Mouse (Mus musculus) limb, embryonic 14.5 days (tissue): Measurements from ENCODE around the gene Clns1a. TPM values are rescaled to one million over a fixed set of nuclear protein-coding genes. Genes with fewer than 3 reads are reported as not detected.

Experiments
- ATAC-seq: fragments of 200-750 bp; cut with Nextera tagmentation; 2 replicates; pipeline ENCODE4 v1.8.0; 2017; ENCODE audit warnings: low read depth, moderate number of reproducible peaks, moderate TSS enrichment; ENCODE audit not compliant: low FRiP score
- DNase-seq: peaks from one replicate; pipeline ENCODE4 v3.0.0-alpha.2; 2015; ENCODE audit warnings: low spot score
- H3K27ac ChIP-seq: fragments of 300-500 bp; sonication (generic); replicated peaks from 2 replicates; pipeline ENCODE4 v1.5.1; 2014; ENCODE audit warnings: low read depth, mild to moderate bottlenecking, low read length, moderate library complexity, mixed read lengths
- H3K27me3 ChIP-seq: fragments of 300-500 bp; sonication (generic); 2 replicates; pipeline ENCODE4 v1.6.1; 2014; ENCODE audit warnings: low read length, mixed read lengths; ENCODE audit not compliant: control insufficient read depth, insufficient read depth
- H3K36me3 ChIP-seq: fragments of 300-500 bp; sonication (generic); 2 replicates; pipeline ENCODE4 v1.6.1; 2014; ENCODE audit warnings: mild to moderate bottlenecking, low read length, moderate library complexity, mixed read lengths; ENCODE audit not compliant: control insufficient read depth, insufficient read depth
- H3K4me1 ChIP-seq: fragments of 300-500 bp; sonication (generic); 2 replicates; pipeline ENCODE4 v1.6.1; 2014; ENCODE audit warnings: antibody characterized with exemption, low read length, mixed read lengths; ENCODE audit not compliant: control insufficient read depth, insufficient read depth
- H3K4me2 ChIP-seq: fragments of 300-500 bp; sonication (generic); replicated peaks from 2 replicates; pipeline ENCODE4 v1.6.1; 2014; ENCODE audit warnings: low read depth, mild to moderate bottlenecking, low read length, moderate library complexity; ENCODE audit not compliant: severe bottlenecking
- H3K4me3 ChIP-seq: fragments of 300-500 bp; sonication (generic); replicated peaks from 2 replicates; pipeline ENCODE4 v1.5.1; 2014; ENCODE audit warnings: low read length
- H3K9ac ChIP-seq: fragments of 300-500 bp; sonication (generic); 2 replicates; pipeline ENCODE4 v1.6.1; 2014; ENCODE audit warnings: mild to moderate bottlenecking, low read depth, low read length, moderate library complexity; ENCODE audit not compliant: severe bottlenecking
- H3K9me3 ChIP-seq: fragments of 300-500 bp; sonication (generic); 2 replicates; pipeline ENCODE4 v1.6.1; 2016; ENCODE audit warnings: low read length; ENCODE audit not compliant: control insufficient read depth
- POLR2A ChIP-seq: fragments of 200-500 bp; IDR thresholded peaks from 2 replicates; pipeline ENCODE4 v1.8.0; 2012; ENCODE audit warnings: inconsistent platforms, mild to moderate bottlenecking, moderate library complexity, borderline replicate concordance; ENCODE audit not compliant: insufficient read depth, insufficient read length; ENCODE audit errors: extremely low read depth
- WGBS: fragments of 180-500 bp; shearing (Covaris S2); extraction: QIAGEN DNeasy Blood & Tissue Kit; methylation state at CpG from one replicate; pipeline ENCODE4 v1.1.7; 2014; 5-methylcytosine and 5-hydroxymethylcytosine counted together
- polyA plus RNA-seq, 2 experiments: library from polyadenylated mRNA; depleted of rRNA in 1 of 2; stranded (reverse) in 1 of 2; unstranded in 1 of 2; fragments of >200 nt; fragmentation: Nextera tagmentation in 1 of 2; extraction: Ambion mirVana in 1 of 2; gene quantifications; 2 replicates each; pipeline versions ENCODE4 v1.2.1 to v1.2.3; 2012 to 2014

Clns1a gene
- polyA plus RNA-seq, 2 experiments, result 107 to 193 TPM

- H3K9ac ChIP-seq, result no peak overlapping the region
- no peak for TF ChIP-seq POLR2A
- H3K4me2 ChIP-seq, result no peak overlapping the region
- no peak overlapping the region for H3K4me3 ChIP-seq
- no peak overlapping the region for H3K27ac ChIP-seq
- H3K36me3 ChIP-seq, result 0 out of 2 replicates have a peak, but pooled peaks cover 16% of the 10 kb centered on the region
- no peaks in the 10 kb centered on the region for H3K9me3 ChIP-seq
- H3K4me1 ChIP-seq, result no peaks in the 10 kb centered on the region
- ATAC-seq (no peak), DNase-seq (no peak)
- WGBS, result 73% methylated on average over 7 of the region's 7 CpGs
- H3K27me3 ChIP-seq, result no peaks in the 10 kb centered on the region
Measured at GRCm38 (mm10) chr7:97726778-97727177, 30.3 kb downstream of the Clns1a start.

DNA sequence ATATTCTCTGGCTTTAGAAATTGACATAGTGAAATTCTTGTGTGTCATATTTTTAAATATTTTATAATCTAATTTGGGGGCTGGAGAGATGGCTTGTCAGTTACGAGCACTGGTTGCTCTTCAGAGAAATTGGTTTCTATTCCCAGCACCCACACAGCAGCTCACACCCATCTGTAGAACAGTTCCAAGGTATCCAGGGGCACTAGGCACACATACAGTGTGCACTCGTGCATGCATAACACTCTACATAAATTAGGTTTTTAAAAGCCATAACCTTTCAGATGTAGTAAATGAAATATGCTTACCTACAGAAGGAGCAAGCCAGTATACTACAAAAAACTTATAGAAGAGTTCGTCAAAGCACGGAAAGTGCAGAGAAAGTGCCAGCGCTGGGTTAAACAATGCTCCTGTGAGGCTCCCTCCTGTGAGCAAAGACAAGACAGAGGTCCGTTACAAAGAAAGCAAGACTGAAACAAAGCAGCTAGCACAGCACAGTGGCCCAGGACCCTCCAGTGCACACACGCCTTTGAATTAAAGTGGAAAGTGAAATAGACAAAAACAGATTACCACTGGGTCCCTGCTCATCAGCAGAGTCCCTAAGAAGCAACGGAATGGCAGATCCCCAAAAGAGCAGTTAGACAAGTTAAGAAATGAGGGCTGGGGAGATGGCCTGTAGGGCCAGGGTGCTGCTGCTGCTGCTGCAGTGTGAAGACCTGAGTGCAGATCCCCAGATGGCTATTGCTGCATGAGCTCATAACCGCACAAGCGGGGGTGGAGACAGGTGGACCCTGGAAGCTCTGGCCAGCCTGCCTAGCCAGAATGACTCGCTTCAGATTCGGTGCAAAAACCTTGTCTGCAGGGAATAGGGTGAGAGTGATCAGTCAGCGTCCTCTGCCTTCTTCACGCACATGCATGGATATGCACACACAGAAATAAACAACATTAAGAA is 32.5 kb downstream of the Clns1a start:
- WGBS, result 73% methylated on average over 14 of the region's 14 CpGs
- no peak for TF ChIP-seq POLR2A
- Histone ChIP-seq H3K9ac (no peak overlapping the region), H3K36me3 (0 out of 2 replicates have a peak, but pooled peaks cover 12% of the 10 kb centered on the region), H3K27me3 (no peaks in the 10 kb centered on the region), H3K4me3 (no peak overlapping the region), H3K4me1 (no peaks in the 10 kb centered on the region), H3K9me3 (no peaks in the 10 kb centered on the region), H3K27ac (no peak overlapping the region), H3K4me2 (no peak overlapping the region)
- DNase-seq (no peak), ATAC-seq (no peak)

- no peaks in the 10 kb centered on the region for H3K27me3 ChIP-seq
- WGBS, result 70% methylated on average over 3 of the region's 3 CpGs
- no peaks in the 10 kb centered on the region for H3K4me1 ChIP-seq
- no peaks in the 10 kb centered on the region for H3K9me3 ChIP-seq
- no peak for TF ChIP-seq POLR2A
- H3K4me2 ChIP-seq, result no peak overlapping the region
- no peak overlapping the region for H3K27ac ChIP-seq
- 0 out of 2 replicates have a peak, but pooled peaks cover 4% of the 10 kb centered on the region for H3K36me3 ChIP-seq
- DNase-seq, result no peak
- no peak overlapping the region for H3K4me3 ChIP-seq
- no peak overlapping the region for H3K9ac ChIP-seq
- no peak for ATAC-seq
Measured at GRCm38 (mm10) chr7:97730427-97730826, 34.0 kb downstream of the Clns1a start.

GRCm38 (mm10) chr7:97733606-97734005 is 37.2 kb downstream of the Clns1a start:
- no peak for DNase-seq
- no peak overlapping the region for H3K4me2 ChIP-seq
- no peak overlapping the region for H3K4me3 ChIP-seq
- 80% methylated on average over 5 of the region's 5 CpGs for WGBS
- H3K9me3 ChIP-seq, result no peaks in the 10 kb centered on the region
- no peak for ATAC-seq
- H3K27me3 ChIP-seq, result no peaks in the 10 kb centered on the region
- no peaks in the 10 kb centered on the region for H3K36me3 ChIP-seq
- no peak overlapping the region for H3K9ac ChIP-seq
- TF ChIP-seq POLR2A, result no peak
- peaks cover 6% of the 10 kb centered on the region; the same call in 1 of the 2 replicates for H3K4me1 ChIP-seq
- no peak overlapping the region for H3K27ac ChIP-seq

- no peaks in the 10 kb centered on the region for H3K9me3 ChIP-seq
- DNase-seq (no peak), ATAC-seq (no peak)
- H3K4me1 ChIP-seq, result peaks cover 6% of the 10 kb centered on the region; the same call in 1 of the 2 replicates
- no peak overlapping the region for H3K9ac ChIP-seq
- H3K27ac ChIP-seq, result no peak overlapping the region
- WGBS, result 84% methylated on average over 8 of the region's 8 CpGs
- H3K4me3 ChIP-seq, result no peak overlapping the region
- no peak for TF ChIP-seq POLR2A
- H3K36me3 ChIP-seq, result no peaks in the 10 kb centered on the region
- H3K27me3 ChIP-seq, result no peaks in the 10 kb centered on the region
- H3K4me2 ChIP-seq, result no peak overlapping the region
Measured at GRCm38 (mm10) chr7:97735021-97735420, 38.6 kb downstream of the Clns1a start.
